Mouse (Mus musculus): ENCODE results near the gene Tnfaip2. TPM values are rescaled to one million over a fixed set of nuclear protein-coding genes. Genes with fewer than 3 reads are reported as not detected.

Gene Tnfaip2
- polyA plus RNA-seq, 1 experiment from 2014 or later = 0.63 TPM

DNA sequence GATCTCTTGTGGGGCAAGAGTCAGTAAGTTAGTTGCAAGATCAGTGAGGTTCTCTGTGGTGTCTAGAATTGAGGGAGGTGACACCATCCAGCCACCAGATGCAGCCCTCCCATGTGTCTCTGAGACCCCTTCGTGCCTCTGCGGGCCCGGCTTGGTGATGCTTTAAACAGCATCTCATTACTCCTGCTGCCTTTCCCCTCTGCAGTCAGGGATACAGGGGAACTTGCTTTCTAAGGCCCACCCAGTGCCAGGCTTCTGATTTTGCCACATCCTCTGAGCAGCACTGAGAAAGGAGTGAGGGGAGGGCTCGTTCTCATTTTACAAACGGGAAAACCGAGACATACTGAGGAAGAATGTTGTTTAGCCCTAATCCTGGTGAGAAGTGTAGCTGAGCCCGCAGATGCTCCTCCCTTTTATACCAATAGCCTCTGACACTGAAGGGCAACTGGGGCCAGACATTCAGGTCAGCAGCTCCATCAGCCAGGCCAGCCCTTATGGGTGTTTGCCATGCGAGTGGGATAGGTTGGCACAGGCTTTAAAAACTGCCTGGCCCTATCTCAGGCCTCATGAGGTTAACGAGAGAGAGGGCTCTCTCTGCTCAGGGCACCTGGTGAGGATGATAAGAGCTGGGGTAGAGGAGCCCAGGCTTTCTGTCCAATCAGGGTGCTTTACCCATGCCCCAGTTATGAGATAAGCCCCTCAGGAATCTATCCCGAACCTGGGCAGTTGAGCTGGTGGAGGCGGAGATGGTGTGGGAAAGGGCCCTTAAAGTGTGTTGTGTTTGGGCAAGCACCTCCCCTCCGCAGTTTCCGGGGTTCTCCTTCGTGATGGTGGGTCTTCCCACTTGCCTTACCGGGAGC lies 972 bp downstream of the Tnfaip2 start:
- H3K36me3 ChIP-seq (ENCODE audit: control insufficient read depth, insufficient read depth) = no peaks in the 10 kb centered on the region
- peaks cover 16% of the 10 kb centered on the region for H3K4me1 ChIP-seq (replicated peaks; ENCODE audit: control insufficient read depth, insufficient read depth, low read length)
- H3K27ac ChIP-seq (ENCODE audit: low read length) = no peak overlapping the region
- 11% methylated on average over 15 of the region's 15 CpGs for WGBS
- H3K4me3 ChIP-seq (replicated peaks; ENCODE audit: low read length) = peak overlapping the region; percentile 40; the same call in 1 of the 2 replicates
- H3K4me2 ChIP-seq (ENCODE audit: low read length) = peak overlapping the region; percentile 73; the same call in 1 of the 2 replicates
- H3K9me3 ChIP-seq (ENCODE audit: control insufficient read depth, low read length) = no peaks in the 10 kb centered on the region
- no peak for ATAC-seq
- H3K27me3 ChIP-seq (replicated peaks; ENCODE audit: control insufficient read depth, insufficient read depth, low read length) = peaks cover 80% of the 10 kb centered on the region
- no peak overlapping the region for H3K9ac ChIP-seq (replicated peaks; ENCODE audit: low read depth, low read length)

DNA sequence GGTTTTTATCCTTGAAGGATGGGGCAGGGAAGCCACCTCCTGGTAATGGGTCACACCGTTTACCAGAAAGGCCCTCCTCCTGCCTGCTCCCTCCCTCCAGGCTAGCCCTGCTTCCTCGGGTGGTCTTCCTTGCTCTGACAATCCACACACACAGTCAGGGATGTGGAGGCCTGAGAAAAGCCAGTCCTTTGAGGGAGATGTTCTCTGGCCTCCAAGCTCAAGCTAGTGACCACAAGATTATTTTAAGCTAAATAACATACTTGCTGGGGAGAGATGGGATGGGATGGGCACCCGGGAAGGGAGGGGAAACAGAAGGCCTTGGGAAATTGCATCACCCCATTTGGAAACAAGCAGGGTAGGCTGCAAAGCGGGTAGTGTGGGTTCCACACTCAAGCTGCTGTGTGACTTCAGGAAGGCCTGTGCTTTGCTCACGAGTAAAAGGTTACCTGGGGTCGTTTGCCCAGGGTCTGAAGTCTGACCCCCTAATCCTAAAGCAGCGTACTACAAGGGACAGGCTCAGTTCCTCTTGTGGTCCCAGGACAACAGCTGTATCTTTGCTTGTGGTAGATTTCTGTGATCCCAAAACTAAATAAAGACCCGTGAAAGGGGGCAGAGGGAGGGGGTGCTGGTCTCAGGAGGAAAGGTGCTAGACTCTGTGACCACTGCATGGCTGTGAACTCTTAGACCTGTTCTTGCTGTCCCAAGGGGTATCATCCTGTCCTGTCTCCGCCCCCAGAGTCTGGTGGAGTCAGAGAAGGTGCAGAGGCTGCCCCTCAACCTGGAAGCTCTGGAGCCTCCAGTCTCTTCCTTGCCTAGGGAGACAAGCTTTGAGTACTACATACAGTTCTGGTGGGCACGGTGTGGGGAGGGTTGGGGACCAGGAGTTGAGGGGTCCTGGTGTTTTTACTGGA lies 1.9 kb downstream of the Tnfaip2 start:
- Histone ChIP-seq H3K27ac (ENCODE audit: low read length) (no peak overlapping the region), H3K9ac (replicated peaks; ENCODE audit: low read depth, low read length) (no peak overlapping the region), H3K36me3 (ENCODE audit: control insufficient read depth, insufficient read depth) (no peaks in the 10 kb centered on the region), H3K4me1 (replicated peaks; ENCODE audit: control insufficient read depth, insufficient read depth, low read length) (peaks cover 16% of the 10 kb centered on the region), H3K9me3 (ENCODE audit: control insufficient read depth, low read length) (no peaks in the 10 kb centered on the region), H3K4me2 (ENCODE audit: low read length) (no peak overlapping the region), H3K27me3 (replicated peaks; ENCODE audit: control insufficient read depth, insufficient read depth, low read length) (peaks cover 85% of the 10 kb centered on the region), H3K4me3 (replicated peaks; ENCODE audit: low read length) (no peak overlapping the region)
- ATAC-seq = no peak
- 24% methylated on average over 10 of the region's 10 CpGs for WGBS

DNA sequence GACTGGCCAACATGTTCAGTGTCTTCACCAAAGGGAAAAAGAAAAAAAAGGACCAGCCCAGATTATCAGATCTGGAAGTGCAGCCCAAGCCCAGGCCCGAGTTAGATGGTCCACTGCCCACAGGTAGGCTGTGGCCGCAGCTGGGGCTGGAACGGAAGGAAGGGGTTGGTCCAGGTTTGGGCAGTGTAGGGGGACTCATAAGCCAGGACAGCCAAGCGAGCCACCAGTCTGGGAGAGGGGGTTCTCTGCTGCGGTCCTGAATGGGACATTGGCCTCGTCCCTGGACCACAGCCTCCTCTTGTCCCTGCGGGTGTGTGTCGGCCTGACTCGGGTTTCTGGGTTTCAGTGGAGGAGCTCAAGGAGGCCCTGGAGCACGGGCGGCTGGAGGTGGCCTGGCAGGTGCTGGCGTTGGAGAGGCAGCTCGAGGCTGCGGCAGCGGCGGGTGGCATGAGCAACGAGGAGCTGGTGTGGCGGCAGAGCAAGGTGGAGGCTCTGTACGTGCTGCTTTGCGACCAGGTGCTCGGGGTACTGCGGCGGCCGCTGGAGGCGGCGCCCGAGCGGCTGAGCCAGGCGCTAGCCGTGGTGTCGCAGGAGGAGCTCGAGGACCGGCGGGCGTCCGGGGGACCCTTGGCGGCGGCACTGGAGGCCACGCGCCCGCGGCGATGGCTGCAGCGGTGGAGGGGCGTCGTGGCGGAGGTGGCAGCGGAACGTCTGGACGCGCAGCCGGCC lies 3.1 kb downstream of the Tnfaip2 start:
- WGBS = 3% methylated on average over 52 of the region's 52 CpGs
- ATAC-seq = no peak
- Histone ChIP-seq H3K27ac (ENCODE audit: low read length) (no peak overlapping the region), H3K36me3 (ENCODE audit: control insufficient read depth, insufficient read depth) (no peaks in the 10 kb centered on the region), H3K4me3 (replicated peaks; ENCODE audit: low read length) (peak overlapping the region; percentile 23; the same call in 1 of the 2 replicates), H3K4me2 (ENCODE audit: low read length) (0 out of 2 replicates have a peak overlapping the region, but pooled peaks have one; percentile 14), H3K4me1 (replicated peaks; ENCODE audit: control insufficient read depth, insufficient read depth, low read length) (peaks cover 16% of the 10 kb centered on the region), H3K9me3 (ENCODE audit: control insufficient read depth, low read length) (no peaks in the 10 kb centered on the region), H3K27me3 (replicated peaks; ENCODE audit: control insufficient read depth, insufficient read depth, low read length) (peaks cover 95% of the 10 kb centered on the region), H3K9ac (replicated peaks; ENCODE audit: low read depth, low read length) (no peak overlapping the region)

DNA sequence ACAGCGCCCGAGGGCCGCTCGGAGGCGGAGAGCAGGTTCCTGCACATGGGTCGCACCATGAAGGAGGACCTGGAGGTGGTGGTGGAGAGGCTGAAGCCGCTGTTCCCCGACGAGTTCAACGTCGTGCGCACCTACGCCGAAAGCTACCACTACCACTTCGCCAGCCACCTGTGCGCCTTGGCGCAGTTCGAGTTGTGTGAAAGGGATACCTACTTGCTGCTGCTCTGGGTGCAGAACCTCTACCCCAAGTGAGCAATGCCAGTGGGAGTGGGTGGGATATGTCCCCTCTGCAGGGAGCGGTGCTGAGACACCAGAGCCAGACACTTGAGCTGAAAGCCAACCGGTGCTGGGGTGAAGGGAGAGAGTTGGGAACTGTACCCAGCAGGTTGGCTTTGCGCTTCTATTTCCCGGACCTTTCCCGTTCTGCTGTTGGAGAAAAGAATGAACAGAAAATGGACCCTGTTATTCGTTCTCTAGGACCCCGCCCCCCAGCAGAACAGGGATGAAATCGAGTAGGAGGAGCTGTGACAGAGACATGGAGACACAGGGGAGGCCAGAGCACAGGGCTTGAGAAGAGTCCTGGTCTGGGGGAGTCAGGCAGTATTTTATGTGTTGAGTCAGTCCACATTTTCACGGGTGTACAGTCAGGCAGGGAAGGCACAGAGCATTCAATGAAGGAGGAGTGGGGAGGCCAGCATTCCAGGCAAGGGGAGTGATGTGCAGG lies 3.8 kb downstream of the Tnfaip2 start:
- Histone ChIP-seq H3K9me3 (ENCODE audit: control insufficient read depth, low read length) (no peaks in the 10 kb centered on the region), H3K4me1 (replicated peaks; ENCODE audit: control insufficient read depth, insufficient read depth, low read length) (peaks cover 16% of the 10 kb centered on the region), H3K9ac (replicated peaks; ENCODE audit: low read depth, low read length) (no peak overlapping the region), H3K27ac (ENCODE audit: low read length) (no peak overlapping the region), H3K4me2 (ENCODE audit: low read length) (0 out of 2 replicates have a peak overlapping the region, but pooled peaks have one; percentile 14), H3K36me3 (ENCODE audit: control insufficient read depth, insufficient read depth) (no peaks in the 10 kb centered on the region), H3K4me3 (replicated peaks; ENCODE audit: low read length) (peak overlapping the region; percentile 23; the same call in 1 of the 2 replicates), H3K27me3 (replicated peaks; ENCODE audit: control insufficient read depth, insufficient read depth, low read length) (peaks cover 94% of the 10 kb centered on the region)
- 5% methylated on average over 27 of the region's 27 CpGs for WGBS
- no peak for ATAC-seq

- Histone ChIP-seq H3K27ac (ENCODE audit: low read length) (no peak overlapping the region), H3K4me2 (ENCODE audit: low read length) (no peak overlapping the region), H3K4me3 (replicated peaks; ENCODE audit: low read length) (no peak overlapping the region), H3K4me1 (replicated peaks; ENCODE audit: control insufficient read depth, insufficient read depth, low read length) (peaks cover 16% of the 10 kb centered on the region), H3K27me3 (replicated peaks; ENCODE audit: control insufficient read depth, insufficient read depth, low read length) (peaks cover 92% of the 10 kb centered on the region), H3K36me3 (ENCODE audit: control insufficient read depth, insufficient read depth) (no peaks in the 10 kb centered on the region), H3K9ac (replicated peaks; ENCODE audit: low read depth, low read length) (no peak overlapping the region), H3K9me3 (ENCODE audit: control insufficient read depth, low read length) (no peaks in the 10 kb centered on the region)
- 11% methylated on average over 5 of the region's 5 CpGs for WGBS
- no peak for ATAC-seq
These were observed 4.5 kb downstream of the Tnfaip2 start for GRCm38 (mm10) chr12:111446745-111447144.

DNA sequence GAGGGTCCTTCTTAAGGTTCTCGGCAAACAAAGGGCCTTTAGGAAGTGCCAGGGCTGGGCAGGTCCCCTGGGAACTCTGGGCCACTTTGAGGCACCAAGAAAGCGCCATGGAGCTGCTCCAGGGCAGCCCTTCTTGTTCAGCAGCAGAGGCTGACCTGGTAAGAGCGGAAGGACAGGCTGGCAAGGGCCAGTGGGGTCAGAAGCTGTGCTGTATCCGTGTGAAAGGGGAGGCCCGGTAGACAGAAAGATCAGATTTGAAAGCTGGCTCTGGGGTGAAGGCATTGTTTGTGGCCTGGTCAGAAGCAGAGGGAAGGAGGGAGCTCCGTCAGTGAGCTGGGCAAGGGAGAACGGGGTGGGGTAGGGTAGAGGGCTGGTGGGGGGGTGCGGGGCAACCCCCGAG lies 5.1 kb downstream of the Tnfaip2 start:
- H3K4me2 ChIP-seq (ENCODE audit: low read length) = no peak overlapping the region
- no peak for ATAC-seq
- peaks cover 12% of the 10 kb centered on the region for H3K4me1 ChIP-seq (replicated peaks; ENCODE audit: control insufficient read depth, insufficient read depth, low read length)
- no peak overlapping the region for H3K9ac ChIP-seq (replicated peaks; ENCODE audit: low read depth, low read length)
- H3K27me3 ChIP-seq (replicated peaks; ENCODE audit: control insufficient read depth, insufficient read depth, low read length) = peaks cover 88% of the 10 kb centered on the region
- no peak overlapping the region for H3K27ac ChIP-seq (ENCODE audit: low read length)
- no peaks in the 10 kb centered on the region for H3K36me3 ChIP-seq (ENCODE audit: control insufficient read depth, insufficient read depth)
- no peak overlapping the region for H3K4me3 ChIP-seq (replicated peaks; ENCODE audit: low read length)
- H3K9me3 ChIP-seq (ENCODE audit: control insufficient read depth, low read length) = no peaks in the 10 kb centered on the region
- 17% methylated on average over 9 of the region's 9 CpGs for WGBS

GRCm38 (mm10) chr12:111447898-111448760 lies 5.9 kb downstream of the Tnfaip2 start:
- Histone ChIP-seq H3K4me3 (replicated peaks; ENCODE audit: low read length) (no peak overlapping the region), H3K9ac (replicated peaks; ENCODE audit: low read depth, low read length) (no peak overlapping the region), H3K27ac (ENCODE audit: low read length) (no peak overlapping the region), H3K4me1 (replicated peaks; ENCODE audit: control insufficient read depth, insufficient read depth, low read length) (peaks cover 7% of the 10 kb centered on the region; the same call in 1 of the 2 replicates), H3K36me3 (ENCODE audit: control insufficient read depth, insufficient read depth) (no peaks in the 10 kb centered on the region), H3K4me2 (ENCODE audit: low read length) (no peak overlapping the region), H3K9me3 (ENCODE audit: control insufficient read depth, low read length) (no peaks in the 10 kb centered on the region), H3K27me3 (replicated peaks; ENCODE audit: control insufficient read depth, insufficient read depth, low read length) (peaks cover 81% of the 10 kb centered on the region)
- ATAC-seq = no peak
- WGBS = 11% methylated on average over 22 of the region's 22 CpGs
